Mouse (Mus musculus) monocyte, adult 2 months (primary cell): ENCODE results near the gene Rapgef4.
"Not testable (repeated sequence)": the region's sequence is repeated elsewhere in the genome, so short reads cannot be mapped to it uniquely, and the experiment has no call there.

Source experiments
- DNase-seq, 2 experiments: peaks; one replicate each; pipeline ENCODE4 v3.0.0; 2022; ENCODE audit warnings: low spot score in 2 of 2, low read depth in 1 of 2

Rapgef4 gene

DNA sequence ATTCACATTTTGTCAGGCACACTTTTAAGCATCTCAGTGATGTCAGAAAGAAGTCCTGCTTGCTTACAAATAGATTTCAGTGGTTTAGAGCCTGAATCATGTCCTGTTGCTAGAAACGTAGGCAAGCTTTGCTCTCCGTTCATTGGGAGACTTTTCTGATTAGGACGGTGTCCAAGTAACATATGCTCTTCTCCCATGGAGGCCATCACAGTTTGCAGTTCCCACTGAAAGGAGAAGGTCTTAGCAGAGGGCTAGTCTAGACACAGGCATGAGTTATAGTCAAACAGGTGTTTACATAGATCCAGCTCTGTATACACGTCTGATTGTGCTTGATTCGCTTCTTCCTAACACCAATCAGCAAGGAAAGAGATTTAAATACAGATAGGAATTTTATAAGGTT, 135.7 kb downstream of the Rapgef4 start:
- no peak for DNase-seq

DNA sequence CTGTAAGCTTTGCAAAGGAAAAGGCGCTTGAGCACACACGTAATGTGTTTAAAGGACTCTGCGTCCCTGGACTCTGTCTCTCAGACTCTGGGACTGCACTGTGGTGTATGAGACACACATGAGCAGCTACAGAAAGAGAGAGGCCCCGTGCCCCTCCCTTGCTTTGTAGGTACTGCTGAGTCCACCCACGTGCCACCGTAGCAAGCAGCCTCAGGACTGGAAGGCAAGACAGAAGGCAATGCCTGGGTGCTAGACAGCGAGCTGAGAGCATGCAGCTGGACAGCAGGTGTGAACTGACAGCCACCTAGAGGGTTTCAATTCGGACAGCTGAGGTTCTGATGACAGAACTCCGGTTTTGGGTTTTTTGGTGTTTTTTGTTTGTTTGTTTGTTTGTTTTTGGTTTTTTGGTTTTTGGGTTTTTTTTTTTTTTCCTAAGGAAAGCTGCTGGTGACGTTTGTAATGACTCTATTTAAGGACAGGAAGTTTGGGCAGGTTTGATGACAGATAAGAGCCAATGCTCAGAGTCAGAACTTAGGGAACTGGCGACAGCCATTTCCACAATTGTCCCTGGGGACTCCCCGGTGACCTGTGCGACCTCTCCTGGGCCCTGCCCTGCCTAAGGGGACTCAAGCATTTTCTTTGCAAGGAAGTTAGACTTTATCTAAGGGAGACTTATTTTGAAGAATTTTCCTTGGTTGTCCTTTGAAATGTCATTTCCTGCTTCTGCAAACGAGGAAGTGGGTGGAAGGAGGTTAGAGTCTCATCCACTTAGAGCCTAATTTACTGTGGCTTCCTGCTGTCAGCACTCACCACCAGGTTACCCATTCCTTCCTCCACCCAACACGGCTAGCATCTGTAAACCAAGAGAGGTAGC, 136.3 kb downstream of the Rapgef4 start:
- no peak for DNase-seq

DNA sequence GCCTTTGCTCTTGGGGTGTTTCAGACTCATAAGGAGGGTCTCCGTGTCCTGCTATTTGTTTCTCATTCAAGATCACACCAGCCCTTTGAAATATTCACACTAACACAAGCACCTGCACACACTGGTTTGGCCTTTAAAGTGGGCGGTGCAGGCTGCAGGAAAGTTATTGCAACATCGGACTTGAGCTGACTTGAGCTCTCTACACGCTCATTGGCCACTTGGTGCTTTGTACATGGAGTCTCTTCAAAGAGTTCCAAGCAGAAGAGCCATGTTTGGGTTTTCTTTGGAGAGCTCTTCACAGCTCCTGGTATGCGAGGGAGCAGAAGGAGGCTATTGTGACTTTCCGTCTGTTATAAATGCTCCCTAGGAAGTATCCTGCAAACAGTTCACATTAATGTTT, 139.2 kb downstream of the Rapgef4 start:
- DNase-seq, result no peak

DNA sequence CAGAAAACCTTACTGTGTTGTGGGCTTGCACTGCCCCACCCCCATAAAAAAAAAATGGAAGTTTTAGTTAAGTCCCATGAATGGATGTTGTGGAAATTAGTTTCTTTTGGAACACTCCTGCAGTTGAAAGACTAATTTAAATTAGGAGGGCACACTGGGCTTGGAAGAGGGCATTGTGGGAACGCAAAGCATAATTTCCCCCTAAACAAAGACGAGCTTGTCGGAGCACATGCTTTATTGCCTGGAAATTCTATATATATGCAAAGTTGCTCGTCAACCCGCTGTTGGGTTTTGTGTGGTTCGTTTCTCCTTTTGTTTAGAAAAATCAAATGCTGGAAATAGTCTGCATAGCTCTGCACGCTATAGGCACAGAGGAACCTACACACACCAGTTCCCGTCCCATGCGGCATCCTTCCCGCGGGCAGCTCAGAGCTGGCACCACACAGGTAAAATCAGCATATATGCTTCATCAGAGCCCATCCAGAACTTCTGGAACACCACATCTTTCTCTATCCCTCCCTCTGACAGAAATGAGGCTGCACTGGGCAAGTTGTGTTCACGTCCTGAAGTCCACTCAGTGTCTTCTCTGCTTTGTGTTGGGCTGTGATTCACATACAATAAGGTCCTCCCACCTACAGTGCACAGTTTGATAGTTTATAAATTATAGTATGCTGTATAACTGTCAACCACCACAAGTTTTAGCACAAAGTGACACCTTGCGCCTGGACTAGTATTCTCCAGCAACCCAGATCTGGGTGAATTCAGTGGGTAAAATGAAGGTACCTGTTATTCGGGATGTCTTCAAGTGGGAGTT, 141.6 kb downstream of the Rapgef4 start:
- DNase-seq, result no peak

DNA sequence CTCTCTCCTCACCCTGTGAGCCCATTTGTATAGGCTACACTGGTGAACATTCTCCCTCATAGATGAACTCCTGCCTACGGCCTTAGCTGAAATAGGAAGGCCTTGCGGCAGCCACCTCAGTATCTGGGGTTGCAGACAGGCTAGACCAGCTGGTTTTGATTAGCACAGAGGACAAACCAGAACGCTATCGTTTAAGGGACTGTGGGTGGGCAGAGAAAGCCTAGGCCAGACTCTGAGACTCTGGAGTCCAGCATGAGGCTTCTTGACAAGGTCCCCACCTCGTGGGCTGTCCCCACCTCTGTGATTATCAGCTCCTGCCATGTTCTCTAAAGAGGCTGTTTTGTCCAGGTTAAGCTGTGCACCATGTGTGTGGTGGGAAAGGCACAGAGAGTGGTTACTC, 142.8 kb downstream of the Rapgef4 start:
- DNase-seq, result no peak

DNA sequence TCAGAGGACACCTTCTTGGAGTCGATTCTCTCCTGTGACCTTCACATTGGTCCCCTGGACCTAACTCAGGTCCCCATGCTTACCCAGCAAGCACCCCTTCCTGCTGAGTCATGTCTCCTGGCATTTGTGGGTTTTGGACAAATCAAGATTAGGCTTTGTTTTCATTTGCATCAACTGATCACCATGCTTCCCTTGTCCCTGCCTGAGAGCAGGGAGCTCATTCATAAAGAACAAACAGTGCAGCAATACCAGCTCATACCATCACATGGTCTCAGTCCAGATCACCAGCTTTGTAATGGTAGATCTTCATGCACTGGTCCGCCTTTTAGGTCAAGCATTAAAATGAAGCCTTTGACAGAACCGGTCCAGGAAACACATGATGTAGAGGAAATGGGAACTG, 144.7 kb downstream of the Rapgef4 start:
- DNase-seq, result no peak

DNA sequence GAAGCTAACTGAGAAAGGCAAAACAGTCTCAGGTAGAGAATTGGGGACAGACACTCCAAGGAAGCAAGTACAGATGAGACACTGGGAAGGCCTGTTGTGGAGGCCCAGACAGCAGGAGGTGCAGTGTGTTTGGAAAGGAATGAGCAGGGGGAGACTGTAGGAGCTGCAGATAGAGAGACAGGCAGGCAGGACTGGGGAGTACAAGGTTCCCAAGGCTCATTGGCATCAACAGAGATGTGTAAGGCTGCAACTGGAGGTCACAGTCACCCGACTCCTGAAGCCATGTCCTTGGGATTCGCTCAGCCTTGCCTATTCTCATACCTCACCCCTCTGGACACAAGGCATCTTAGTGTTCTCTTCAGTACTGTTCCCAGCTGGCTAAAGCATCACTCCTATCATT, 145.4 kb downstream of the Rapgef4 start:
- DNase-seq, result no peak

DNA sequence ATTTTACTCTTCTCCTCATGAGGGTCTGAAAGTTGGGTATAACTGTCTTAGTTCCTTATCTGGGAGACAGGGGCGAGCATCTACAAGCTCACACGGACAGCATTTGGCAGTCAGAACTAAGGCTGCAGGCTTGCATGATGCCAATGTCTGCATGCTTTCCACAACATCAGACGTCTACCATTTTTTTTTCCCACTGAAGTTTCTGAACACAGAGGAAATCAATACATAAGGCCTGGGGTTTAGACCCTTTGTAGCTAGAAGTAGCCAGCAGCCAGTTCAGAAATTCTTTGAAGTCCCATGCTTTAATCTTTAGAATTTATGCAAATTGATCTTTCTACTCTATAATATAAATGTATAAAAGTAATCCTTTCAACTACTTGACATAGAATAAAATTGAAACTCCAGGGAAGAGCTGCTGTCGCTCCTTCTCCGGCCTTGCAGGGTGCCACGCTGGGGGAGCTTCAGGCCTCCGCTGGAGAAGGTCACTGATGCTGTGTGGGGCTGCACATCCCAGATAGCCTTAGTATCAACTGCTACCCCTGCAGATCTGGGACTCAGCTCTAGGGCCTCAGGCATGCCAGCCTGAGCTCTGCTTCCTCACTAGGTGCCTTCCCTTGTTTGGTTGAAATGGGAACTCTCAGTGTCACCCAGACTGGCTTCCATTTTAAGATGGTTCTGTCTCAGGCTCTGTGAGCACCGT, 148.7 kb downstream of the Rapgef4 start:
- DNase-seq, result no peak

DNA sequence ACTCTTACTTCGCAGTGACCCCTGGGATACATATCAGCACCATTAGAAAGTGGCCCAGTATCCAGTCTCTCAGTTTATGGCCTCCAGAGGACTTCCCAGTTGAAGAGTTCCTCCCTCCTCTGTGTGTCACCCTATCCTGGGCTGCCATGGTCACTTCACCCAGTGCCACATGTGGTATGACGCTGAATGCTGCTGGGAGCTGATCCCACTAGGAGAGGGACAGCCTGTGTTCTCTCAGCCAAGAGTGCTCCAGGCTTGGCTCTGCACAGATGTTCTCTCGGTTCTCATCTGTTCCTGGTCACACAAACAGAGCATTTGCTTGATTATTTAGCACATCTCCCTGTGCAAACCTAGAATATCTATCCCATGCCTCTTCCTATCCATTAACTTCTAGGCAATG, 151.2 kb downstream of the Rapgef4 start:
- DNase-seq, result no peak

DNA sequence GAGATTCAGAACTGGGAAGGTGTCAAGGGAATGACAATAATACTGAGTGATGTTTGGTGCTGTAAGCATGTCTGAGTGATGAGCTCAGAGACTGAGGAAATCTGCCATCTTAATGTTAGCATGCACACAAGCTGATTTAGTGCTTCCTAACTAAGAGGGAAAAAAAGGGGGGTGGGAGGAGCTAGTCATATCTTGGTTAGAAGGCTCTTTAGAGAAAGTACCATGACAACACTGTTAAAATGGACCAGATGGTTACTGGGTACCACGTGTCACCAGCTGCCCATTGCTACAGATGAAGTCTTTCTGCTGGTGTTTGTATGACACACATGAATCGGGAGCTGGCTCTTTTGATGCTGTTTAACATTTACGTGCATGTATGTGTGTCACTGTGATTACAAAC, 155.0 kb downstream of the Rapgef4 start:
- no peak for DNase-seq

DNA sequence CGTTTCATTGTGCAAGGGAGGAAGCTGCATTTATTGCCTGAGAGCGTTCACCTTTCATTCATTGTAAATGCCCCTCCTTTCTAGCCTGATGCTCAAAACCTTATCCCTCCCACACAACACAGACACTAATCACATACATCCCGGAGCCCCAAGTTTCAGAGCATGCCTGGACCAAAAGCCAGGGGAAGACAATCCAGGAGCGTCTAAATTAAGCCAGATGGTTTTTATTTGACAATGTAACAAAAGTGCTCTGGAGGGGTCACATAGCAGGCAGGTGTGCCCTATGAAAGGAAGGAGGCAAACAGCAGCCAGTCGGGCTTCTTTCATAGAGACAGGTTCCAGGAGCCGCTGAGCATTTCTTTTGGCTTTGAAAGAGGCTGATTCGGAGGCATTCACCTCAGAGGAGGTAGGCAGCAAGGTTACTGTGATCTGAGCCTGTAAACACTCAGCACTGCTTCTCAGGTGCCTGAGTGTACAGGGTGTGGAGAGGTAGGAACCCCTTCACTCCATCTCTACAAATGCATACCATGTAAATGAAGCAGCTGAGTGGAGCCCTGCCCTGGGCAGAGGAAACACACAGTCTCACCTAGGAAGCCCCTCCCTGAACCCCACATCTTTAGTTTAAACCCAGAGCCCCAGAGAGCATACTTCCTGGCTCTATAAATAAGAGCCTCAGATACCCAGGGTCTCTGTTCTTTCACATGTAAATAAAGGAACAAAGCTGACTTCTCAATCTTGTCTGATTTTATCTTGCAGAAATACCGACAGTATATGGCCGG, 155.6 kb downstream of the Rapgef4 start:
- DNase-seq, result no peak

DNA sequence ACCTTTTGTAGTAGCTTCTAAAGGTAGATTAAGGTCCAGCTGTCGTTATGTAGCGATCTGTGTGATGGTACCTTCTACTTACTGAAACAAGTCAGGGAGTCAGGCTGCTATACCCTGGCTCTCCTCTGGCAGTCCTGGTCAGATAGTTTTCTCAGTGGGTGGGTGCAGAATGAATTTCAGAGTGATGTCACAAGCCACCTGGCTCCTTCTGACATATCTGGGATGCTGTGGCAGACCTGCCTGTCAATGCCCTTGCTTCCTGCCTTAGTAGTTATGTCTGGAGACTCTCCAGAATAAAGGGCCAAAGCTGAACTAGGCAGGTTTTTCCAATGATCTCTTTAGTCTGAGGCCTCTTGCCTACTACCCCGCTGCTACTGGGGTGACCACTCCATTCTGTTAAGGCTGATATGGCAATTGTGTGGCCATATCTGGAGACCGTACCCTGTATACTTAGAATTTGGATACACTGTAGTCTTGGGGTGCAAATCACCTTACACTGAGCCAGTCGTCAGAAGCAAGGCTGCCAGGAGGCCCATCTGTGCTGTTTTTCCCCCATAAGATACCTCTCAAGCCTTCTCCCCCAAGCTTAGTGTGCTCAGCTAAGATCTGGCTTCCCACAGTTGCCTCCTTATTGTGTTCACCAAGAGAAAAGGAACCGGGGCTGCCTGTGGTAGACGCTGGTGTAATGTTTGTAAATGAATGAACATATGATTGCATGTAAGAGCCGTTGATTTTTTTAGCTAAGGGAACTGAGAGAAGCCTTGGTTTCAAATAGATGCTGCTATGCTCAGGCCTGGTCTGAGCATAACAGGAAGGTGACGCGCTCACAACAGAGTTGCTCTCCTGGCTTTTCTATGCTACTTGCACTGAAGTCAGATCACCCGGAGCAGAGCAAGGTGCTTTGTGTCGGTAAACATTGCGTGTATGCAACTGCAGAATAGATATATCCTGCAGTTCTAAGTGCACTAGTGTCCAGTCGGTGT, 159.1 kb downstream of the Rapgef4 start:
- DNase-seq, result no peak

DNA sequence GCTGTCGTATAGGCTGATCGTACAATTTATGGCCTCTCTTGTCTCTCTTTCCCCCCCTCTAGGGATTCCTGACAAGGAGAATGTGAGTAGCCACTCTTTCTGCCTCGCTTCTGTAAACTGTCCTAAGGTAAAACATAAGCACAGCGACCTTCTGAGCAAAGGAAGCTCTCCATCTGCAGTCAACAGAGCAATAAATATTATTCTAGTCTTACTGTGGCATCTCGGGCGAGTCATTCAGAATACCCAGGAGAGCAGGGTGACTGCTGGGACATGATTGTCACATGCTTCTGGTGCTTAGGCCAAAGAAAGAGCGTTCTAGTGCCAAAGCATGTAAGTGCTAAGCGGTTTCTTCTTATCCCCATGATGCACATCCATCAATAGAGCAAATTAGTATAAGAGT, 160.1 kb downstream of the Rapgef4 start:
- no peak for DNase-seq

DNA sequence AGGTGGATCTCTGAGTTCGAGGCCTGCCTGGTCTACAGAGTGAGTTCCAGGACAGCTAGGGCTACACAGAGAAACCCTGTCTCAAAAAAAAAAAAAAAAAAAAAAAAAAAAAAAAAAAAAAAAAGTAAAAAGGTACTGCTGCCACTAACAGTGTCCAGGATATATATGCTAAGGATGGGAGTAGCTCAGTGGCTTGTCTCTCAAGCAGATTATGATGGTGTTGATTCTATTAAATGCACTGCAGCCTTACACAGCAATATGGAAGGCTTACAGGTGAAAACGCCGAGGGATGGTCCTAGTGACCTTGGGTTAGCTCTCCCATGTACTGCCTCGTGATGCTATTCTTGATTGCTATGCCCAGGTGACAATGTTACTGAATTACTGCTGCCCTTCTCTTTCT, 160.7 kb downstream of the Rapgef4 start:
- DNase-seq, result not testable (repeated sequence)

DNA sequence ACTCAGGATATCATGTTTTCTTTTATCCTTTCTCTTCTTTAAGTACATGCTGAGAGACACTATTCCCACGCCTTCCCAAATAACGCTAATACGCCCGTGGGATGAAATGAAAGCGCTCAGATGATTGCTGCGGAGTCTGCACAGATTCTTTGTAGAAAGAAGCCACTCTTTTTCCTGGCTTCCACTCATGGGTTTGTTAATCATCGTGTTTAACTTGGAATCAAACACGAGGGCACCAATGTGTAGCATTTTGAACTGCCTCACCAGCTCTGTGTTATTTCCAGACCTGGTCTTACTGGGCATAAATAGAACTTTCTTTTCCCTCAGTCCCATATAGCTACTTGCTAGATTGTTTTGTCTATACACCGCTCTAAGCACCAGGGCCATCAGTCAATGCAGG, 162.4 kb downstream of the Rapgef4 start:
- no peak for DNase-seq

DNA sequence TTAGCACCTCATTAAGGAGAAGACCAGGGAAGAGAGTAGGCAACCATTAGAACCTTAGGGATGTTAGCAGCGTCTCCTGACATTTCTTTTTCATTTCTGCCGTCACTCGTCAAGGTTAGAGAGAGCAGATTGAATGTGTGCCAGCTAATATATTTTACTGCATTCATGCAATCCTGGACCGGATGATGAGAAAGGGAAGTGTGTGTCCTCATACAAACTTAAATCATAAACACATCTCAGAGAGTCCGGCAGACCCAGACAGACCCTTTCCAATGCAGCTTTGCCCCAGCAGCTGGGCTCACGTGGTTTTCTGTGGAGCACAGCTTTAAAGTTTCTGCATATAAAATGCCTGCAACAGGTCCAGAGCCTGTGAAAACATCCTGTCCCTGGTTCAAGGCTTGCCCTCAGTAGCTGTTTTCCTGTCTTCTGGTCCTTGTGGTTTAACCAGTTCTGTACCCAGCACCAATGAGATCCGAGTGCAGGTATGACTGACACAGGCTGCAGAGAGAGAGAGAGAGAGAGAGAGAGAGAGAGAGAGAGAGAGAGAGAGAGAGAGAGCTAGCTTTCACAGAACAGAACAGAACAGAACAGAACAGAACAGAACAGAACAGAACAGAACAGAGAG, 163.6 kb downstream of the Rapgef4 start:
- no peak for DNase-seq

DNA sequence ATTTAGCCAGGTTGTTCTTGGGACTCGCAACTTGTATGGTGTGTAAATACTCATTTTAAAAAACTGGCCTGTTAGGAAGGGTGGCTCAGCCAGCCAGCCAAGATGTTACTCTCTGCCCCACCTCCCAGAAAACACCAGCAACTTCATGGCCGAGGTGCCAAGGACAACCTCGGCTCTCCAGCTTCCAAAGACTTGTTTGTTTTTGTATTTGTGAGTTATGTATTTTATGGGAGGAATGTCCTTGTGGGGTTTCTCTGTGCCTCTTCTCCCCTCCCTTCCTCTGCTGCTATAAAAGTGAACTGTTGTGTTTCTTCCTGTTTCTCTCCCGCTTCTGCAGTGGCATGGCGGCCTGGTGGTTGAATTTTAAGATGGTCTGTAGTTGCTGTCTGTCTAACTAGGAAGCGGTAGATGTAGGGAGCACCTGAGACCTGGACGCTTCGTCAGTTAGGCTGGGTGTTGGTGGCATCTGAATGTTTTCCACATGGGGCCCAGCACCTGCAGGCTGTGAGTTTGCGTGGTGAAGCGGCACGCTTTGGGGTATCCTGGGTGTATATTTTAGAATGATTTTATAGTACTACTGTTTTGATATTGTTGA, 164.3 kb downstream of the Rapgef4 start:
- no peak for DNase-seq

DNA sequence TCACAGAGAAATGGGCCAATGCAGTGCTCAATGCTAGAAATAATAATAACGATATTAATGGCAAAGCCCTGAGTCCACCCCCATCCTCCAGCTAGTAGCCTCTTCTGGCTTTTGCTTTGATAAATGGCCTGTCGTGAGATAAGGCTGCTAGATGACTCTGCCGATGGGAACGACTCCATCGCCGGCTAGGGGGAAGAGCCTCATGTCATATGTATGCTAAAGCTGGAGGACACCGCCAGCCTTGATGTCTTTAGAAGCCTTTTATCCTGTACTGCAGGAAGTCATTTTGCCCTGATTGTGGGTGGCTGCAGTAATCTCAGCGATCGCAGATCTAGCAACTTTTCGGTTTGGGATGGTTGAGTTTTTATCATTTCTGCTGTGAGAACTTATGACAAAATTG, 165.0 kb downstream of the Rapgef4 start:
- DNase-seq, result no peak

DNA sequence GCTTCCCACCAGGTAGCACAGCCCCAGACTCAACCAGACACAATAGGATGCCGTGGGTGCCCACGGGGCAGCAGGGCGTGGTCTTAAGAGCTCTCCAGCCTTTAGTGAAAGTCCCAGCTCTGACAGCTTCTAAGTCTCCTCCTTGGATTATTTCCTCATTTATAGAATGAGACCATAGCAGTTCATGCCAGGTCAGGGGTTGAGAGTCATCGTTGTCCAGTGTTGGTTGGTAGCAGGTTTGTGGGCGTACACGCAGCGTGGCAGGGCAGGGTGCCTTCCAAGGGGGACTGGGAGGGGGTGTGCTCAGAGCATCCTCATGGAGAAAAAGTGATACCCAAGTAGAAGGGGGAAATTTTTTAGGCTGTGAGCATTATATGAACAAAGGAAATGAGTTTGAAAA, 166.2 kb downstream of the Rapgef4 start:
- no peak for DNase-seq
